Mouse (Mus musculus) heart, embryonic 11.5 days (tissue): ENCODE measurements around the gene Rps3a1. TPM values are rescaled to one million over a fixed set of nuclear protein-coding genes. Genes with fewer than 3 reads are reported as not detected.

ENCODE experiments used
- ATAC-seq: fragments of 200-750 bp; cut with Nextera tagmentation; replicated peaks from 2 replicates; pipeline ENCODE4 v1.8.0; 2017; ENCODE audit warnings: moderate library complexity; ENCODE audit not compliant: insufficient number of reproducible peaks, low FRiP score, low TSS enrichment
- H3K27ac ChIP-seq: fragments of 300-500 bp; sonication (generic); 2 replicates; pipeline ENCODE4 v1.5.1; 2014; ENCODE audit warnings: mild to moderate bottlenecking, low read depth, low read length
- H3K27me3 ChIP-seq: fragments of 300-500 bp; sonication (generic); 2 replicates; pipeline ENCODE4 v1.6.1; 2014; ENCODE audit warnings: mild to moderate bottlenecking, low read length, mixed read lengths; ENCODE audit not compliant: control insufficient read depth, insufficient read depth
- H3K36me3 ChIP-seq: fragments of 300-500 bp; sonication (generic); 2 replicates; pipeline ENCODE4 v1.6.1; 2014; ENCODE audit warnings: mild to moderate bottlenecking, low read length, moderate library complexity, mixed read lengths; ENCODE audit not compliant: control insufficient read depth, insufficient read depth
- H3K4me1 ChIP-seq: fragments of 300-500 bp; sonication (generic); 2 replicates; pipeline ENCODE4 v1.6.1; 2014; ENCODE audit warnings: low read length; ENCODE audit not compliant: control insufficient read depth, insufficient read depth
- H3K4me2 ChIP-seq: fragments of 300-500 bp; sonication (generic); 2 replicates; pipeline ENCODE4 v1.6.1; 2014; ENCODE audit warnings: mild to moderate bottlenecking, moderate library complexity
- H3K4me3 ChIP-seq: fragments of 300-500 bp; sonication (generic); 2 replicates; pipeline ENCODE4 v1.5.1; 2014; ENCODE audit warnings: low read depth, low read length
- H3K9ac ChIP-seq: fragments of 300-500 bp; sonication (generic); 2 replicates; pipeline ENCODE4 v1.6.1; 2014; ENCODE audit warnings: mild to moderate bottlenecking, low read depth, low read length, moderate library complexity
- H3K9me3 ChIP-seq: fragments of 300-500 bp; sonication (generic); replicated peaks from 2 replicates; pipeline ENCODE4 v1.6.1; 2016; ENCODE audit warnings: low read length; ENCODE audit not compliant: control insufficient read depth
- WGBS: fragments of 180-500 bp; shearing (Covaris S2); extraction: QIAGEN DNeasy Blood & Tissue Kit; methylation state at CpG from one replicate; pipeline ENCODE4 v1.1.7; 2014; ENCODE audit not compliant: insufficient replicate concordance; 5-methylcytosine and 5-hydroxymethylcytosine counted together
- polyA plus RNA-seq: library from polyadenylated mRNA; unstranded; fragments of >200 nt; fragmentation: Nextera tagmentation; extraction: Ambion mirVana; gene quantifications from 2 replicates; pipeline ENCODE4 v1.2.1, GENCODE M21; 2014

Gene Rps3a1
- polyA plus RNA-seq, 1 experiment from 2014 or later, result 968 TPM

GRCm38 (mm10) chr3:86143343-86143742, 841 bp upstream of the Rps3a1 start:
- Histone ChIP-seq H3K9me3 (no peaks in the 10 kb centered on the region), H3K4me2 (no peak overlapping the region), H3K9ac (no peak overlapping the region), H3K27me3 (no peaks in the 10 kb centered on the region), H3K27ac (no peak overlapping the region), H3K4me3 (no peak overlapping the region), H3K36me3 (peaks cover 7% of the 10 kb centered on the region; the same call in 1 of the 2 replicates), H3K4me1 (peaks cover 10% of the 10 kb centered on the region; the same call in 1 of the 2 replicates)
- no peak for ATAC-seq
- WGBS, result 76% methylated on average over 6 of the region's 6 CpGs

GRCm38 (mm10) chr3:86142934-86143317, 424 bp upstream of the Rps3a1 start:
- Histone ChIP-seq H3K27ac (no peak overlapping the region), H3K4me1 (peaks cover 10% of the 10 kb centered on the region; the same call in 1 of the 2 replicates), H3K9ac (peak overlapping the region; percentile 46; the same call in 1 of the 2 replicates), H3K27me3 (no peaks in the 10 kb centered on the region), H3K36me3 (peaks cover 11% of the 10 kb centered on the region), H3K9me3 (no peaks in the 10 kb centered on the region), H3K4me3 (no peak overlapping the region), H3K4me2 (peak overlapping the region; percentile 47)
- 42% methylated on average over 6 of the region's 6 CpGs for WGBS
- peak; percentile 1; the same call in 1 of the 2 replicates for ATAC-seq

- Histone ChIP-seq H3K4me3 (peak overlapping the region; percentile 98), H3K27me3 (no peaks in the 10 kb centered on the region), H3K27ac (peak overlapping the region; percentile 85), H3K4me2 (peak overlapping the region; percentile 87), H3K9me3 (no peaks in the 10 kb centered on the region), H3K36me3 (peaks cover 19% of the 10 kb centered on the region), H3K9ac (peak overlapping the region; percentile 100), H3K4me1 (peaks cover 10% of the 10 kb centered on the region; the same call in 1 of the 2 replicates)
- peak; percentile 36 for ATAC-seq
- 0% methylated on average over 18 of the region's 18 CpGs for WGBS
These were observed 628 bp downstream of the Rps3a1 start for GRCm38 (mm10) chr3:86141886-86142262.

- Histone ChIP-seq H3K4me2 (peak overlapping the region; percentile 87), H3K4me1 (peaks cover 10% of the 10 kb centered on the region; the same call in 1 of the 2 replicates), H3K27me3 (no peaks in the 10 kb centered on the region), H3K27ac (peak overlapping the region; percentile 85), H3K4me3 (peak overlapping the region; percentile 98), H3K9me3 (no peaks in the 10 kb centered on the region), H3K9ac (peak overlapping the region; percentile 100), H3K36me3 (peaks cover 21% of the 10 kb centered on the region)
- 15% methylated on average over 7 of the region's 7 CpGs for WGBS
- no peak for ATAC-seq
These were observed 1.1 kb downstream of the Rps3a1 start for GRCm38 (mm10) chr3:86141366-86141765.

GRCm38 (mm10) chr3:86139660-86140059, 2.8 kb downstream of the Rps3a1 start:
- WGBS, result 93% methylated on average over 4 of the region's 4 CpGs
- no peaks in the 10 kb centered on the region for H3K9me3 ChIP-seq
- H3K36me3 ChIP-seq, result peaks cover 27% of the 10 kb centered on the region
- no peak overlapping the region for H3K27ac ChIP-seq
- H3K4me2 ChIP-seq, result no peak overlapping the region
- no peaks in the 10 kb centered on the region for H3K27me3 ChIP-seq
- ATAC-seq, result no peak
- H3K4me3 ChIP-seq, result no peak overlapping the region
- H3K4me1 ChIP-seq, result peaks cover 10% of the 10 kb centered on the region; the same call in 1 of the 2 replicates
- no peak overlapping the region for H3K9ac ChIP-seq

GRCm38 (mm10) chr3:86136936-86137574, 5.4 kb downstream of the Rps3a1 start:
- peaks cover 29% of the 10 kb centered on the region for H3K36me3 ChIP-seq
- peaks cover 10% of the 10 kb centered on the region; the same call in 1 of the 2 replicates for H3K4me1 ChIP-seq
- H3K4me2 ChIP-seq, result no peak overlapping the region
- H3K27me3 ChIP-seq, result no peaks in the 10 kb centered on the region
- ATAC-seq, result no peak
- no peaks in the 10 kb centered on the region for H3K9me3 ChIP-seq
- H3K4me3 ChIP-seq, result no peak overlapping the region
- H3K9ac ChIP-seq, result no peak overlapping the region
- WGBS, result 87% methylated on average over 6 of the region's 6 CpGs
- H3K27ac ChIP-seq, result no peak overlapping the region

- Histone ChIP-seq H3K9ac (no peak overlapping the region), H3K4me3 (no peak overlapping the region), H3K9me3 (no peaks in the 10 kb centered on the region), H3K4me2 (no peak overlapping the region), H3K27me3 (no peaks in the 10 kb centered on the region), H3K4me1 (peaks cover 7% of the 10 kb centered on the region; the same call in 1 of the 2 replicates), H3K27ac (no peak overlapping the region), H3K36me3 (peaks cover 27% of the 10 kb centered on the region)
- ATAC-seq, result no peak
- WGBS, result 74% methylated on average over 6 of the region's 6 CpGs
These were observed 6.5 kb downstream of the Rps3a1 start for GRCm38 (mm10) chr3:86135886-86136563.

- H3K9me3 ChIP-seq, result no peaks in the 10 kb centered on the region
- H3K4me2 ChIP-seq, result no peak overlapping the region
- H3K4me1 ChIP-seq, result no peaks in the 10 kb centered on the region
- H3K36me3 ChIP-seq, result peaks cover 25% of the 10 kb centered on the region
- no peak overlapping the region for H3K27ac ChIP-seq
- H3K4me3 ChIP-seq, result no peak overlapping the region
- WGBS, result 91% methylated on average over 6 of the region's 6 CpGs
- no peaks in the 10 kb centered on the region for H3K27me3 ChIP-seq
- no peak overlapping the region for H3K9ac ChIP-seq
- no peak for ATAC-seq
These were observed 7.4 kb downstream of the Rps3a1 start for GRCm38 (mm10) chr3:86134939-86135638.
